ENCODE assay signal across 22 mouse cellular contexts in genomic region chr2:154447821-154448220, GRCm38 (mm10). TPM values are rescaled to one million over a fixed set of nuclear protein-coding genes. Genes with fewer than 3 reads are reported as not detected.
A peak's percentile ranks its signal among the peaks of the same experiment; 100 is the strongest.
DNase-seq lines count a peak whose midpoint lies in the region; TF ChIP-seq lines count a peak whose summit lies in the region.
"Had no signal": no experiment of that assay in that cellular context is flagged by ENCODE, and none has a peak within 500 bp of the region (broad histone marks: within the 10 kb centered on the region; RNA-seq: fewer than 3 reads in every experiment).

No protein-coding gene starts in this region.

- H3K9me3 ChIP-seq in ES-E14 (ENCODE audit: control insufficient read depth, insufficient read depth, low read depth, low read length) = no peaks in the 10 kb centered on the region
- H3K9me3 ChIP-seq: G1E had no signal

- no peak overlapping the region for H3K4me3 ChIP-seq in ES-E14 (ENCODE audit: insufficient read depth in 1 of 2, low read depth in 1 of 2, low read length in 2 of 2, poor library complexity in 1 of 2, severe bottlenecking in 1 of 2)

- no peak overlapping the region for H3K27ac ChIP-seq in ES-E14 (ENCODE audit: insufficient read depth, low read depth, low read length, poor library complexity, severe bottlenecking)

- peak; percentile 39 for DNase-seq in heart, adult 11 months
- DNase-seq in heart, adult 8-10 months (ENCODE audit: low spot score) = no peak
- no peak for DNase-seq in ES-E14 (ENCODE audit: low read depth, low spot score)
- peak; percentile 62 for DNase-seq in R1 (ENCODE audit: low read depth, low spot score)
- DNase-seq in ZHBTc4 (ENCODE audit: low read depth, low spot score) = peak; percentile 55
- DNase-seq in cerebellum, adult 11 months = no peak
- no peak for DNase-seq in gastrocnemius, postnatal 10 days
- DNase-seq in embryo, embryonic 10.5 days (ENCODE audit: low spot score) = no peak
- DNase-seq: adrenal gland, adult 2 months; adrenal gland, adult 8-10 months; adrenal gland, postnatal 10 days; adrenal gland, postnatal 14 days; adrenal gland, postnatal 25 days; adrenal gland, postnatal 36 days; B cell, adult 2 months; cerebellum, adult 11-12 months; cerebellum, adult 18-20 months; cerebellum, adult 2 months; cerebellum, adult 8-10 months; cerebellum, adult 9-10 months had no signal

- H3K4me1 ChIP-seq in ES-E14 (ENCODE audit: control insufficient read depth in 2 of 2, insufficient read depth in 2 of 2, low read length in 2 of 2, poor library complexity in 1 of 2) = peaks cover 4 to 14% of the 10 kb centered on the region in 2 experiments

- in situ Hi-C loops in ES-E14 (cut with MboI; ENCODE audit: low sequenced_read_pairs in 2 of 2, unreplicated experiment in 2 of 2) = no loop called here

- H3K36me3 ChIP-seq in ES-E14 (ENCODE audit: control insufficient read depth, insufficient read depth, low read length, poor library complexity, severe bottlenecking) = peaks cover 3% of the 10 kb centered on the region

- H3K9ac ChIP-seq in ES-E14 (ENCODE audit: insufficient read depth, low read depth, low read length, poor library complexity, severe bottlenecking) = no peak overlapping the region

TF ChIP-seq in ES-E14, 5 proteins besides CTCF, POLR2A, EP300 and RAD21:
- TF ChIP-seq MAFK (IDR thresholded peaks at IDR 0.05; ENCODE audit: insufficient read depth, low read depth, low read length) (peak; percentile 80), ZNF384 (IDR thresholded peaks at IDR 0.05; ENCODE audit: low read depth, low read length) (no peak), ZC3H11A (IDR thresholded peaks at IDR 0.05; ENCODE audit: borderline replicate concordance, low read depth, low read length) (no peak)

RNA-seq across cellular contexts. Expression of gene Cbfa2t2, which starts 11.5 kb away (rescaled TPM):
- total RNA-seq in heart, adult 8-10 months (2022) = 10 to 100 TPM; 11.6 to 22.2 (median 16.0) TPM
- 37.6 and 56.4 TPM in 2 replicates for total RNA-seq in ES-E14 (2012; rRNA removed)
- total RNA-seq in gastrocnemius, postnatal 10 days (2021) = 10 to 100 TPM; 18.4 to 21.6 TPM

RNA-seq across cellular contexts. Expression of gene Snta1, which starts 39.9 kb away (rescaled TPM):
- 10 to 100 TPM; 69.1 to 74.1 (median 72.8) TPM for total RNA-seq in heart, adult 8-10 months (2022)
- total RNA-seq in ES-E14 (2012; rRNA removed) = 11.3 and 18.6 TPM in 2 replicates
- total RNA-seq in gastrocnemius, postnatal 10 days (2021) = 100 to 1,000 TPM in 1 of 2 experiments, 10 to 100 TPM in 1; 95.6 to 128 TPM
- total RNA-seq: CH12.LX, G1E had no signal

Comparison
In these comparisons a context has a peak if more than half of its experiments do, and no peak if none do; other contexts are left out.
1. DNase-seq: peak in heart, adult 11 months (single experiment), R1 (single experiment) and ZHBTc4 (single experiment); none in heart, adult 8-10 months (single experiment), ES-E14 (single experiment), cerebellum, adult 11 months (single experiment), gastrocnemius, postnatal 10 days (single experiment) and embryo, embryonic 10.5 days (single experiment).